In the genomic region with DNA sequence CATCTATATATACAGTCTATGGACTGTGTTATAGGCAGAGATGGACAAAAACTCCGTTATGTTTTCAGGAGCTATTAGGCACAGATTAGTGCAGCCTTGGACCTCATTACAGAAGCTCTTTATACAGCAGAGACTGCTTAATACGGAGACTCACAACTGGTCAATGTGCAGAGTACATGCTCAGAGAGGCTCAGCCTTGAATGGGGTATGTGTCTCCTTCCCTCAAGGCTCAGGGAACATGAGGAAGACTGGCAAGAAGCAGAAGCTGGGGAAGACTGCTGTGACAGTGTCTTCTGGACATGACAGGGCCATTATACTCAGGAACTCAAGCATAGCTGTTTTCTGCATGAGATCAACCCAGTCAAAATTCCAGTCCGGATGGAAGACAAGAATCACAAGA, we compare ENCODE assay signal across 19 mouse cellular contexts. TPM values are rescaled to one million over a fixed set of nuclear protein-coding genes. Genes with fewer than 3 reads are reported as not detected.
DNase-seq lines count a peak whose midpoint lies in the region; ATAC-seq and TF ChIP-seq lines count a peak whose summit lies in the region.
"Had no signal": no experiment of that assay in that cellular context is flagged by ENCODE, and none has a peak within 500 bp of the region (broad histone marks: within the 10 kb centered on the region; RNA-seq: fewer than 3 reads in every experiment).

No protein-coding gene starts in this region.

- no peak overlapping the region for H3K4me3 ChIP-seq in gastrocnemius, adult 2 months
- no peak overlapping the region for H3K4me3 ChIP-seq in midbrain, postnatal 0 days (ENCODE audit: low read depth, low read length)
- no peak overlapping the region for H3K4me3 ChIP-seq in midbrain, embryonic 14.5 days (replicated peaks; ENCODE audit: low read depth, low read length)
- H3K4me3 ChIP-seq: embryonic facial prominence, embryonic 15.5 days; forebrain, embryonic 13.5 days; heart, adult 2 months; heart, embryonic 12.5 days; intestine, embryonic 15.5 days had no signal

- no peaks in the 10 kb centered on the region for H3K9me3 ChIP-seq in midbrain, postnatal 0 days (ENCODE audit: low read length)
- H3K9me3 ChIP-seq in midbrain, embryonic 14.5 days (ENCODE audit: control insufficient read depth, low read length), result no peaks in the 10 kb centered on the region
- H3K9me3 ChIP-seq: embryonic facial prominence, embryonic 15.5 days; forebrain, embryonic 13.5 days; G1E; heart, embryonic 12.5 days; intestine, embryonic 15.5 days had no signal

- no peaks in the 10 kb centered on the region for H3K27me3 ChIP-seq in midbrain, postnatal 0 days (ENCODE audit: insufficient read depth, low read length)
- no peaks in the 10 kb centered on the region for H3K27me3 ChIP-seq in midbrain, embryonic 14.5 days (ENCODE audit: control insufficient read depth, insufficient read depth, low read length)
- H3K27me3 ChIP-seq: embryonic facial prominence, embryonic 15.5 days; forebrain, embryonic 13.5 days; heart, embryonic 12.5 days; intestine, embryonic 15.5 days had no signal

- peak overlapping the region; percentile 20; the same call in 1 of the 2 replicates for H3K27ac ChIP-seq in gastrocnemius, adult 2 months
- no peak overlapping the region for H3K27ac ChIP-seq in midbrain, postnatal 0 days (ENCODE audit: low read depth, low read length)
- H3K27ac ChIP-seq in midbrain, embryonic 14.5 days (replicated peaks; ENCODE audit: low read depth, low read length), result no peak overlapping the region
- H3K27ac ChIP-seq: embryonic facial prominence, embryonic 15.5 days; forebrain, embryonic 13.5 days; heart, adult 2 months; intestine, embryonic 15.5 days had no signal

- TF ChIP-seq CTCF in gastrocnemius, adult 2 months (IDR thresholded peaks at IDR 0.05), result no peak
- no peak for TF ChIP-seq CTCF in midbrain, postnatal 0 days (IDR thresholded peaks at IDR 0.05)

- peaks cover 17% of the 10 kb centered on the region; the same call in 1 of the 2 replicates for H3K36me3 ChIP-seq in midbrain, postnatal 0 days (ENCODE audit: insufficient read depth, low read length)
- peaks cover 57% of the 10 kb centered on the region for H3K36me3 ChIP-seq in midbrain, embryonic 14.5 days (ENCODE audit: control insufficient read depth, insufficient read depth, low read length)

- no peak for DNase-seq in gastrocnemius, adult 2 months
- no peak for DNase-seq in gastrocnemius, postnatal 4 days (ENCODE audit: low spot score in 2 of 2)
- DNase-seq in midbrain, postnatal 0 days (ENCODE audit: low spot score), result peak; percentile 11
- no peak for DNase-seq in midbrain, embryonic 14.5 days
- DNase-seq in retina, postnatal 1 day, result peak; percentile 27
- DNase-seq in heart, adult 8-10 months (ENCODE audit: low spot score), result no peak
- DNase-seq: adrenal gland, adult 8-10 months; cerebellum, adult 11-12 months; cerebellum, adult 9-11 months; cerebellum, postnatal 36 days; gastrocnemius, postnatal 10 days; heart, adult 2 months; kidney, adult 18-20 months had no signal

- H3K4me1 ChIP-seq in midbrain, postnatal 0 days (ENCODE audit: insufficient read depth, low read length), result no peaks in the 10 kb centered on the region
- H3K4me1 ChIP-seq in midbrain, embryonic 14.5 days (ENCODE audit: control insufficient read depth, insufficient read depth, low read length), result no peaks in the 10 kb centered on the region
- H3K4me1 ChIP-seq: embryonic facial prominence, embryonic 15.5 days; forebrain, embryonic 13.5 days; heart, embryonic 12.5 days; intestine, embryonic 15.5 days had no signal

- no peak overlapping the region for H3K4me2 ChIP-seq in midbrain, postnatal 0 days (ENCODE audit: low read depth, low read length, poor library complexity, severe bottlenecking)
- H3K4me2 ChIP-seq in midbrain, embryonic 14.5 days (ENCODE audit: low read length), result no peak overlapping the region
- H3K4me2 ChIP-seq: embryonic facial prominence, embryonic 15.5 days; forebrain, embryonic 13.5 days; heart, embryonic 12.5 days; intestine, embryonic 15.5 days had no signal

- no peak; the same call in 1 of the 2 replicates for ATAC-seq in midbrain, postnatal 0 days (ENCODE audit: low FRiP score)
- ATAC-seq in midbrain, embryonic 14.5 days (ENCODE audit: low FRiP score, low TSS enrichment), result no peak
- ATAC-seq in erythroblast, adult 5-6 weeks (replicated peaks; ENCODE audit: low FRiP score, poor library complexity, severe bottlenecking), result 0 out of 2 replicates have a peak, but pooled peaks have one; percentile 35
- ATAC-seq: forebrain, embryonic 13.5 days; intestine, embryonic 15.5 days had no signal

- 56% methylated on average over 3 of the region's 3 CpGs for WGBS in midbrain, postnatal 0 days
- 61% methylated on average over 3 of the region's 3 CpGs for WGBS in midbrain, embryonic 14.5 days

- intact Hi-C loops in gastrocnemius, adult 2 months (cut with DNase I), result no loop called here

- H3K9ac ChIP-seq in midbrain, postnatal 0 days (replicated peaks; ENCODE audit: low read length, poor library complexity, severe bottlenecking), result no peak overlapping the region
- no peak overlapping the region for H3K9ac ChIP-seq in midbrain, embryonic 14.5 days (replicated peaks; ENCODE audit: low read length)
- H3K9ac ChIP-seq: embryonic facial prominence, embryonic 15.5 days; forebrain, embryonic 13.5 days; heart, embryonic 12.5 days; intestine, embryonic 15.5 days had no signal

RNA-seq across cellular contexts. Expression of gene Ppp1r2, which starts 19.4 kb away (rescaled TPM):
- 10 to 100 TPM; 78.9 to 89.0 TPM for total RNA-seq in gastrocnemius, adult 2 months (2021)
- total RNA-seq in gastrocnemius, postnatal 4 days (2021), result 10 to 100 TPM; 84.9 to 87.3 TPM
- 63.2 and 73.3 TPM in 2 replicates for total RNA-seq in midbrain, postnatal 0 days (2014; rRNA removed)
- 98.8 and 101 TPM in 2 replicates for polyA plus RNA-seq in midbrain, postnatal 0 days (2015; fragmentation: Nextera tagmentation; extraction: Ambion mirVana)
- 82.0 and 100 TPM in 2 replicates for polyA plus RNA-seq in midbrain, embryonic 14.5 days (2014; fragmentation: Nextera tagmentation; extraction: Ambion mirVana)
- total RNA-seq in erythroblast, adult 5-6 weeks (2015; ENCODE audit: low replicate concordance), result 19.4 and 37.4 TPM in 2 replicates
- total RNA-seq in erythroblast, adult 5-6 weeks (2017; ENCODE audit: low replicate concordance), result 13.5 and 18.0 TPM in 2 replicates
- total RNA-seq in heart, adult 8-10 months (2022), result 10 to 100 TPM; 74.1 to 92.4 (median 77.5) TPM

RNA-seq across cellular contexts. Expression of gene Acap2, which starts 54.6 kb away (rescaled TPM):
- 10 to 100 TPM in 1 of 2 experiments, 1 to 10 TPM in 1; 9.5 to 10.8 TPM for total RNA-seq in gastrocnemius, adult 2 months (2021)
- 10 to 100 TPM; 30.5 to 34.3 TPM for total RNA-seq in gastrocnemius, postnatal 4 days (2021)
- total RNA-seq in midbrain, postnatal 0 days (2014; rRNA removed), result 26.7 and 39.4 TPM in 2 replicates
- 9.0 and 10.9 TPM in 2 replicates for polyA plus RNA-seq in midbrain, postnatal 0 days (2015; fragmentation: Nextera tagmentation; extraction: Ambion mirVana)
- polyA plus RNA-seq in midbrain, embryonic 14.5 days (2014; fragmentation: Nextera tagmentation; extraction: Ambion mirVana), result 13.9 and 18.6 TPM in 2 replicates
- total RNA-seq in erythroblast, adult 5-6 weeks (2015; ENCODE audit: low replicate concordance), result 6.9 and 14.4 TPM in 2 replicates
- 10.5 and 23.1 TPM in 2 replicates for total RNA-seq in erythroblast, adult 5-6 weeks (2017; ENCODE audit: low replicate concordance)
- 10 to 100 TPM; 16.8 to 18.6 (median 17.4) TPM for total RNA-seq in heart, adult 8-10 months (2022)

RNA-seq across cellular contexts. Expression of gene Apod, which starts 58.9 kb away (rescaled TPM):
- total RNA-seq in gastrocnemius, adult 2 months (2021), result 10 to 100 TPM; 34.3 to 42.6 TPM
- total RNA-seq in gastrocnemius, postnatal 4 days (2021), result 10 to 100 TPM in 1 of 2 experiments, 1 to 10 TPM in 1; 9.1 to 15.5 TPM
- total RNA-seq in midbrain, postnatal 0 days (2014; rRNA removed), result 79.0 and 97.3 TPM in 2 replicates
- polyA plus RNA-seq in midbrain, postnatal 0 days (2015; fragmentation: Nextera tagmentation; extraction: Ambion mirVana), result 226 and 252 TPM in 2 replicates
- polyA plus RNA-seq in midbrain, embryonic 14.5 days (2014; fragmentation: Nextera tagmentation; extraction: Ambion mirVana), result 36.8 and 104 TPM in 2 replicates
- total RNA-seq in erythroblast, adult 5-6 weeks (2015; ENCODE audit: low replicate concordance), result not detected in 2 replicates
- not detected in 2 replicates for total RNA-seq in erythroblast, adult 5-6 weeks (2017; ENCODE audit: low replicate concordance)
- total RNA-seq in heart, adult 8-10 months (2022), result 1 to 10 TPM; 3.6 to 6.1 (median 4.9) TPM
- total RNA-seq: G1E had no signal
- polyA plus RNA-seq: G1E had no signal

Comparison
In these comparisons a context has a peak if more than half of its experiments do, and no peak if none do; other contexts are left out.
1. DNase-seq: peak in midbrain, postnatal 0 days (single experiment) and retina, postnatal 1 day (single experiment); none in gastrocnemius, adult 2 months (single experiment), gastrocnemius, postnatal 4 days (0 of 2), midbrain, embryonic 14.5 days (single experiment) and heart, adult 8-10 months (single experiment).
2. RNA of gene Apod, which starts 58.9 kb away (total RNA-seq): 79.0 to 97.3 TPM in midbrain, postnatal 0 days, 34.3 to 42.6 TPM in gastrocnemius, adult 2 months, 9.1 to 15.5 TPM in gastrocnemius, postnatal 4 days and 3.6 to 6.1 TPM in heart, adult 8-10 months; not detected in erythroblast, adult 5-6 weeks; every median in the first group is over 4 times any median in the second.